Mouse (Mus musculus) T-cell, adult 66 days (primary cell): ENCODE results near the gene Plekhh1. TPM values are rescaled to one million over a fixed set of nuclear protein-coding genes. Genes with fewer than 3 reads are reported as not detected.

Source experiments
- total RNA-seq, 2 experiments: library from RNA; stranded (reverse); gene quantifications; 3 replicates in 1 of 2; 4 replicates in 1 of 2; pipeline ENCODE4 v1.2.4; 2023

The Plekhh1 gene
- under 1 TPM; 0.61 to 0.86 TPM for total RNA-seq

DNA sequence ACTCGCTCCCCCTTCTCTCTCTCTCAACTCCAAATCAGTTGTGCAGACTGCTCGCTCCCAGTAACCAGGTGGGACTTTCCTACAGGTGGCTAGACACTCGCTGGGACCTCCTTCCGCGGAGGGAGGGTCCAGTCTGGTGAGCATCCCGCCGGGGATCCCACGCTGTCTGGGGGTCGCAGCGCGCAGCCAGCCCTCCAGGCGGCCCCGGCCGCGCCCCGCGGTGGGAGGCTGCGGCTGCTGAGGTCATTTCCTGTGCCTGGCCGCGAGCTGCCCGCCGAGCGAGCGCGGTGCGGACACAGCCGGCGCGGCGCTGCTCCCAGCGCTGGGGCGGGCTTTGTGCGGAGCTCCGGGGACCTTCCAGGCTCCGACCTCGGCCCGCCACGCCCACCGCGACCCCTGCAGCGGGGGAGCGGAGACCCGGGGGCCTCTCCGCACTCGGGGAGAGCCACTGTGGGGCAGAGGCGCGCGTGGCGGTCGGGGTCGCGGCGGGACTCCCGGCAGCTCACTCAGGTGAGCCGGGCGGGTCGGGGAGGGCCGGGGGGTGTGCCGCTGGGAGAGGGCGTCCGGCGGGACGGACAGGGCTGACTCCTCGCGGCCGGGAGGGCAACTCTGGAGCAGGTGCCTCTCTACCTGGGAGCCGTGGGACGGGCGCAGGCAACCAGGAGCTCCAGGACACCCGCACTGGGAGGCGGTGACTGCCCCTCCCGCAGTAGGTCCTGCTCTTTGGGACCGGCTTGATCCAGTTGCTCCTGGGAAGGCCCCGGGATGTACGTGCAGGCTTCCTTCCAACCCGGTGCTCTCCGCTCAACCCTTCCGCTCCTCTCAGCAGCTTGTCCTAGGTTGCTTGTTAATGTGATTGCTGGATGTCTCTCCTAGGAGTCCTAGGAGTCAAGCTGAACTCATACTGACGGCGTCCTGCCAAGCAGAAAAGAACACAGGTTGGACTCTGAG lies at the start of gene Plekhh1:
Plekhh1 (plus strand) TSS at position 253 of the 951 bp plus-strand sequence.

DNA sequence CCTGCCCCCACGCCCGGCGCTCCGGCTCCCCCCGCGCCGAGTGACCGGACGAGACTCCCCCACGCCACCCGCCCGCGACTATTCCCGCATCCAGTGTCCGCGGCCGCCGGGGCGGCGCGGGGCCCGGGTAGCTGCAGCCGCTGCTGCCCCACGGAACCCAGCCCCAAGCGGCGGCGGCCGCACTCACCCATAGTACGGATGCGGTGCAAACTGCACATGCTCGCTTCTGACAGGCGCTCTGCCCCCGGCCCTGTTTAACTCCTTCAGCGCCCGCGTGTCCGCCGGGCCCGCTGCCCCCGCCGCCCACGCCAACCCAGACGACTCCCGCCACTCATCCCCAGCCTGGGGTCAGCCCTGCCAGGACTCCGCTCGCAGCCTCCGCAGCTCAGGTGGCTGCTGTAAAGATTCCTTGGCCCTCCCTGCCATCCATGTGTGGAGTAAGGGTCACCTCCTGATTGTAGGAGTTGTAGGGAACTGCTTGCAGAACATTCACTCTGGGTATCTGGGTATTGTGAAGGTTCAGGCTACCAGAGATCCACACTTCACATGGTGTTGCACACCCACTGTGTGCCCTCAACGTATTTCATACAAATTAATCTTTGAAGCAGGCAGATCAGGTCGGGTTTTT lies 21.7 kb upstream of the Plekhh1 start, which contains the start of gene Tmem229b:
Tmem229b (minus strand) TSS at position 502 of the 628 bp plus-strand sequence.

DNA sequence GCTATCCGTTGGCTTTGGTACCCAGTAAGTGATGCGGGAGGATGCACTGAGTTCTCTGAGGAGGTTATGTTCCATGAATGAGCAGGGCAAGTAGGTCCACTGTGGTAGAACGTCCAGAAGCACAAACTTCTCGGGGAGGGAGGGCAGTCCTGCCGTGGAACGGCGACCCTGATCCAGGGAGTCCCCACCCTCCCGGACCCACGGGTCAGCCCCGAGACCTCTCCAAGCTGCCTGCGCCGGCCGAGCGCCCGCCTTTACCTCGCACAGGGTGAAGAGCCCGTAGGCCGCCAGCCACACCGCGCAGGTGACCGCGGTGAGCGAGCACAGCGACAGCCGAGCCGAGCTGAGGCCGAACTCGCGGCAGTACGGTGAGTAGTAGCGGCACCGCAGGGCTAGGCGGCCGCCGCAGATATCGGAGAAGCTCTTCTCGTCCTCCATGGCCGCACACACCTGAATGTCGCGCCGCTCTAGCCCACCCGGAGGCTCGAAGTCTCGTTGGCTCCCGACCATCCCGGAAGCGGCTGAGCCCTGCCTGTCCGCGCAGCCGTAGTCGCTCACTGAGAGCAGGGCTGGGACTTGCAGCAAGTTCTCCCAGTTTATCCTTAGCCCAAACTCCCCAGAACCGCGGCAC lies 60.3 kb downstream of the Plekhh1 start, which contains the start of gene Pigh:
Pigh (minus strand) TSS at position 470 of the 631 bp plus-strand sequence.

DNA sequence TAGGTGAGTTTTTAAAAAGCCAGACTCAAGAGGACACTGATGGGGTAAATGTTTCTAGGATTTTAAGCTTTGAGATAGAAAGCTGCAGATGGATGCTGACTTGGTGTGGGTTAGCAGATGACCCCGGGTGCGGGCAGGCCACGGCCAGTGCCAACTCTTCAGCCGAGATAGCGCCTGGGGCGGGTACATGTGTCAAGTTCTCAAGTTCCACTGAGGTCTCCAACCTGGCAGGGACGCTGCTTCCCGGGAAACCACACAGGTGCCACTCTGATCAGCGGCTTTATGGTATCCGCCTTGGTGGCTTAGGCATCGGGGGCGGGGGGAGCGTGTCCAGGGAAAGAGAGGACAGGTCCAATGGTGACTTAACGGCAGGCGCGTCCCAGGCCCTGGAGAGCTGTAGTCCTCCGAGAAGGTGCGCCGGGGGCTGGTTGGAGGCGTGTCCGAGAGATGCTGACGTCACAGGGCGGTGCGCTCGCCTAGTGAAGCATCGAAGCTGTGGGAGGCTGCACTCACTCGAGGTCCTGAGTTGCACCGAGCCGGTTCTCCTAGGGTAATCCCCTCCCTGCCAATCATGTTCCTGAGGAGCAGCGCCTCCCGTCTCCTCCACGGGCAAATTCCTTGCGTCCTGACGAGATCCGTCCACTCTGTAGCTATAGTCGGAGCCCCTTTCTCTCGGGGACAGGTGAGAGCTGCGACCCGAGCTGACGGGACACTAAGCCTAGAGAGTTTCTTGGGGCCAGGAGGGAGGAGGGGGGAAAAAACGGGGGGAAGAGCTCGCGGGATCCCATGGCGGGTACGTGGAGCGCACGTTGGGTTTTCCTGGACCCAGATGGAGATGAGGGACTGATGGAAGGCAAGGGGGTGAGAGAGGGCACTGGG lies 101.6 kb downstream of the Plekhh1 start, which contains the start of gene Arg2:
Arg2 (plus strand) TSS at position 479 of the 879 bp plus-strand sequence.

Other genes starting within 250 kb of the Plekhh1 start
- gene Atp6v1d, start 167.5 kb upstream of the Plekhh1 start, total RNA-seq = 10 to 100 TPM; 92.1 to 96.1 TPM
- gene Eif2s1, start 167.3 kb upstream of the Plekhh1 start, total RNA-seq = 10 to 100 TPM; 61.6 to 69.5 TPM
- not detected for gene Plek2, start 122.2 kb upstream of the Plekhh1 start, total RNA-seq
- 10 to 100 TPM; 55.7 to 61.1 TPM for gene Tmem229b, start 21.5 kb upstream of the Plekhh1 start, total RNA-seq
- gene Pigh, start 60.5 kb downstream of the Plekhh1 start, total RNA-seq = 1 to 10 TPM; 7.1 TPM
- not detected for gene Arg2, start 101.6 kb downstream of the Plekhh1 start, total RNA-seq
- gene Vti1b, start 143.5 kb downstream of the Plekhh1 start, total RNA-seq = 10 to 100 TPM; 78.3 to 79.4 TPM
- 10 to 100 TPM; 17.3 to 18.9 TPM for gene Rdh11, start 163.1 kb downstream of the Plekhh1 start, total RNA-seq
- 1 to 10 TPM; 1.7 to 2.9 TPM for gene Rdh12, start 179.8 kb downstream of the Plekhh1 start, total RNA-seq